Mouse (Mus musculus) lung, postnatal 36 days (tissue): ENCODE data around the gene Nyx.

Experiments
- DNase-seq: peaks from one replicate; pipeline ENCODE4 v3.0.0; 2022; ENCODE audit warnings: mixed read lengths

Nyx gene

GRCm38 (mm10) chrX:13494892-13495703 is 29.2 kb downstream of the Nyx start:
- no peak for DNase-seq

GRCm38 (mm10) chrX:13500284-13500683 is 34.4 kb downstream of the Nyx start:
- no peak for DNase-seq

- DNase-seq = peak; percentile 29
Observed at GRCm38 (mm10) chrX:13502862-13503375, 37.0 kb downstream of the Nyx start.

GRCm38 (mm10) chrX:13504389-13504788 is 38.5 kb downstream of the Nyx start:
- DNase-seq = no peak

DNA sequence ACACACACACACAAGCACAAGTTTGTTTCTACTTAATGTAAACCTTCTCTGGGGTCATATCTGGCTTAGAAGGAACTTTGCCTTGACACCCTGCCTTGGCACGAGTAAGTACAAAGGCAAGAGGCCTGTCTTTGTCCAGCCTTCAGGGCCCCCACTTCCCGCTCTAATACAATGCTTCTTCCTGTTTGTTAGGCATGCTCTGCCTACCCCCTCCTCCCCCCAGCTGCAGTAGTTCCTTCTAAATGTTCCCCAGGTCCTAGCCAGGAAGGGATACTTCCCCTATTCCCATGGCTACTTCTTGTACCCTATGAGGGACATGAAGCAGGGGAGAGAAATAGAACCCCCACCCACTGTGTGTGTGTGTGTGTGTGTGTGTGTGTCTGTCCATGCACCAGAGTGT is 40.5 kb downstream of the Nyx start:
- DNase-seq = peak; percentile 72

GRCm38 (mm10) chrX:13513127-13513526 is 47.2 kb downstream of the Nyx start:
- DNase-seq = peak; percentile 61

DNA sequence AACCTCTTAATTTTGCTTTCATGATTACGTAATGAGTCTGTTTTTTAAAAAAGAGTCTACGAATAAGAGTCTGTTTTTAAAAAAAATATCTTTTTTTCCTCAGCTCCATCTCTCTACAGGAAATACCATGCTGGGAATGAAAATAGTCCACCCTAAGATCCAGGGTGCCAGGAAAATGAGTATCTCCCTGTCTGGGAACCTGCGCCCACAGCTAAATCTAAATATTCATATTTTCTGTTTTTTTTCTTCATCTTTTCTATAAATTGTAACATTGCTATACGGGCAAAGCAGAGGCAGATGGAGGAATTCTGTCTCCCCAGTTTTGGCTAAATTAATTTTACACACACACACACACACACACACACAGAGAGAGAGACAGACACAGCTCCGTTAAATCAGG is 48.0 kb downstream of the Nyx start:
- no peak for DNase-seq

DNA sequence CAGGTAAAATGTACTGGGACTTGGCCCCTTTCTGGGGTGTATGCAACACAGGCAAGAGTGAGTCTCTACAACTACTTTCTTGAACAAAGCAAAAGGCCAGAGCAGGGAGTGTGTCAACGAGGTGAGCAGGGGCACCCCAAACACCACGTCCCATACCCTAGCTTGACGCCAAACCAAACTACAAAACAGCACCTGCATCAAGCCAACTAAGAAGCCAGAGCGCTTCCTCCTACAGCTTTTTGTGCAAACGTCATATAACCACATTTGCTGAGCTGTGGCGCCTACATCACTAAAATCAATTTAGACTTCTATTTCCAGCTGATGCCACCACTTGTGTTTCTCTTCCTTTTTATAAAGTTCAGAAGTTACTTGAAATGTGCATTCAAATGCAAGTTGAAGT is 50.5 kb downstream of the Nyx start:
- no peak for DNase-seq

- DNase-seq = peak; percentile 23
Observed at GRCm38 (mm10) chrX:13518019-13518418, 52.1 kb downstream of the Nyx start.

DNA sequence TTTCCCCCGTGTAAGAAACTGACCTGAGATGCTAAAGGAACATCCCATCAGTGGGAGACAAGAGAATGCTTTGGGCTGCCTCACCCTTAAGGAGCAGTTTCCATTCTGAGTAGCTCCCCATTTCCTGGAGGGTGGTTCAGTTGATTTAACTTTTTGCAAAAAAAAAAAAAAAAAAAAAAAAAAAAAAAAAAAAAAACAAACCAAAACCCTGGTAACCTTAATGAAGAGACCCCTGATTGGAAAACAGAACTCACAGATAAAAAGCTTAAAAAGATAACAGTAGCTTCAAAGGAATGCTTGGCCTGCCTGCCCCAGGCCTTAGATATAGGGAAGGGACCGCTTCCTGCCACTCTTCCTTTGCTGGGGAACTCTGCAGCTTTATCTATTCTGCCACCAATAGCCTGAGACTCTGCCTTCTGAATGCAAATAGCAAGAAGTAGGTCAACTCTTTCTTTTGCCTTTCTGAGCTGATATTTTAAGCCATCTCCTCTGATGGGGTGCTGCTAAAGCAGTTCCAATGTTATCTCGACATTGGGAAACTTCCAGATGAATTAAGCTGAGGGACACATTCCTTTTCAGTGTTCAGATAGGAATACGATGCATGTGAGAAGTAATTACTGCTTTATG is 53.0 kb downstream of the Nyx start:
- no peak for DNase-seq

GRCm38 (mm10) chrX:13519408-13519783 is 53.5 kb downstream of the Nyx start:
- peak; percentile 44 for DNase-seq

GRCm38 (mm10) chrX:13520566-13520965 is 54.7 kb downstream of the Nyx start:
- no peak for DNase-seq

DNA sequence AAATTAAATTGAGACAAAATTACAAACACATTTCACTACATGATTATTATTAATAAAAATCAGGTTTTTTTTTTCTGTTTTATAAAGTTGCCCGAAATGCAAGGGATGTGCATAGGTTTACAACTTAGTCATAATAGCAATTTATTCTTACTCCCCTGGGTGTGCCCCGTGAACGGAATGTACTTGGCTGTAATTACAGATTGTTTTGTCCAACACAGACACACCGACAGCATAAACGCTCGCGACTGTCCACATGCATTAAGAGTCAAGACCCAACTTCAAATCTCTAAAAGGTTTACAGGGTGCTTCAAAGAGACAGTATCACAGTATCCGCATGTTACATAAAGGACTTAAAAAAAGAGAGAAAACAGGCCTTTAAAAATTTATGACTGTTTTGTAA is 55.4 kb downstream of the Nyx start:
- DNase-seq = no peak
